Mouse (Mus musculus) MEL (cell line): Measurements from ENCODE around the gene Rbms2. TPM values are rescaled to one million over a fixed set of nuclear protein-coding genes. Genes with fewer than 3 reads are reported as not detected.

Experiments
- DNase-seq: peaks from one replicate; pipeline ENCODE4 v3.0.0; 2011; ENCODE audit warnings: low read depth, low spot score
- H3K27ac ChIP-seq: 2 replicates; pipeline ENCODE4 v1.5.1; 2012; ENCODE audit warnings: low read depth, mild to moderate bottlenecking, control low read depth, low read length, moderate library complexity; ENCODE audit not compliant: control insufficient read depth
- H3K27me3 ChIP-seq, 2 experiments: fragments of 150-350 bp in 1 of 2; sonication (generic) in 1 of 2; 2 replicates each; pipeline ENCODE4 v1.6.1; 2012; ENCODE audit warnings: low read length in 2 of 2, mild to moderate bottlenecking in 2 of 2, improper control_type of control experiment in 1 of 2, moderate library complexity in 1 of 2; ENCODE audit not compliant: insufficient read depth in 2 of 2, control insufficient read depth in 1 of 2
- H3K36me3 ChIP-seq, 2 experiments: 2 replicates each; pipeline ENCODE4 v1.6.1; 2012 to 2014; ENCODE audit warnings: low read length in 2 of 2, improper control_type of control experiment in 1 of 2, inconsistent platforms in 1 of 2, mild to moderate bottlenecking in 1 of 2; ENCODE audit not compliant: insufficient read depth in 2 of 2, control insufficient read depth in 1 of 2
- H3K4me1 ChIP-seq, 2 experiments: fragments of 150-350 bp in 1 of 2; sonication (generic) in 1 of 2; 2 replicates each; pipeline ENCODE4 v1.6.1; 2012; ENCODE audit warnings: low read length in 2 of 2, improper control_type of control experiment in 1 of 2, mild to moderate bottlenecking in 1 of 2; ENCODE audit not compliant: insufficient read depth in 2 of 2, control insufficient read depth in 1 of 2
- H3K4me3 ChIP-seq, 2 experiments: fragments of 150-350 bp in 1 of 2; sonication (generic) in 1 of 2; 2 replicates each; pipeline ENCODE4 v1.5.1; 2012; ENCODE audit warnings: low read depth in 2 of 2, low read length in 2 of 2, mild to moderate bottlenecking in 2 of 2, moderate library complexity in 2 of 2, control low read depth in 1 of 2, improper control_type of control experiment in 1 of 2; ENCODE audit not compliant: control insufficient read depth in 1 of 2, insufficient read depth in 1 of 2
- H3K79me2 ChIP-seq: 2 replicates; pipeline ENCODE4 v1.6.1; 2012; ENCODE audit warnings: mild to moderate bottlenecking, low read length, moderate library complexity; ENCODE audit not compliant: control insufficient read depth, poor library complexity, insufficient read depth
- H3K9ac ChIP-seq: 2 replicates; pipeline ENCODE4 v1.6.1; 2012; ENCODE audit warnings: low read depth, mild to moderate bottlenecking, control low read depth, low read length, moderate library complexity; ENCODE audit not compliant: control insufficient read depth, poor library complexity, severe bottlenecking
- H3K9me3 ChIP-seq: fragments of 150-350 bp; sonication (generic); replicated peaks from 2 replicates; pipeline ENCODE4 v1.6.1; 2012; ENCODE audit warnings: mild to moderate bottlenecking, low read length, improper control_type of control experiment, moderate library complexity; ENCODE audit not compliant: insufficient read depth
- CHD1 ChIP-seq: IDR thresholded peaks from 2 replicates; pipeline ENCODE4 v1.6.1; 2012; ENCODE audit warnings: low read depth, mild to moderate bottlenecking, inconsistent platforms, low read length, improper control_type of control experiment
- CTCF ChIP-seq, 3 experiments: IDR thresholded peaks in 2 of 3; conservative IDR thresholded peaks in 1 of 3; 2 replicates each; pipeline ENCODE4 v1.5.1; 2011 to 2012; ENCODE audit warnings: low read length in 3 of 3, low read depth in 2 of 3, mild to moderate bottlenecking in 2 of 3, improper control_type of control experiment in 1 of 3, inconsistent platforms in 1 of 3, mixed read lengths in 1 of 3, moderate library complexity in 1 of 3; ENCODE audit not compliant: control insufficient read depth in 1 of 3, insufficient read depth in 1 of 3, poor library complexity in 1 of 3, severe bottlenecking in 1 of 3
- ETS1 ChIP-seq: IDR thresholded peaks from 2 replicates; pipeline ENCODE4 v1.6.1; 2012; ENCODE audit warnings: low read depth, mild to moderate bottlenecking, inconsistent platforms, low read length, improper control_type of control experiment, moderate library complexity
- MAX ChIP-seq: IDR thresholded peaks from 2 replicates; pipeline ENCODE4 v1.6.1; 2011; ENCODE audit warnings: low read length, improper control_type of control experiment
- MXI1 ChIP-seq: IDR thresholded peaks from 2 replicates; pipeline ENCODE4 v1.6.1; 2011; ENCODE audit warnings: mild to moderate bottlenecking, low read depth, low read length, improper control_type of control experiment
- MYB ChIP-seq: IDR thresholded peaks from 2 replicates; pipeline ENCODE4 v1.6.1; 2011; ENCODE audit warnings: mild to moderate bottlenecking, low read depth, low read length, improper control_type of control experiment
- NELFE ChIP-seq: IDR thresholded peaks from 2 replicates; pipeline ENCODE4 v1.6.1; 2011; ENCODE audit warnings: low read depth, low read length, improper control_type of control experiment
- POLR2A ChIP-seq, 2 experiments: IDR thresholded peaks; 2 replicates each; pipeline ENCODE4 v1.6.1; 2011 to 2012; ENCODE audit warnings: low read length in 2 of 2, mild to moderate bottlenecking in 2 of 2, control low read depth in 1 of 2, improper control_type of control experiment in 1 of 2, low read depth in 1 of 2, moderate library complexity in 1 of 2; ENCODE audit not compliant: control insufficient read depth in 1 of 2, insufficient read depth in 1 of 2, poor library complexity in 1 of 2
- POLR2AphosphoS2 ChIP-seq: IDR thresholded peaks from 2 replicates; pipeline ENCODE4 v1.6.1; 2011; ENCODE audit warnings: low read length, improper control_type of control experiment
- RAD21 ChIP-seq: IDR thresholded peaks from 2 replicates; pipeline ENCODE4 v1.6.1; 2011; ENCODE audit warnings: mild to moderate bottlenecking, low read depth, low read length, improper control_type of control experiment
- RCOR1 ChIP-seq: IDR thresholded peaks from 2 replicates; pipeline ENCODE4 v1.6.1; 2012; ENCODE audit warnings: low read depth, mild to moderate bottlenecking, inconsistent platforms, low read length, improper control_type of control experiment
- SMC3 ChIP-seq: IDR thresholded peaks from 2 replicates; pipeline ENCODE4 v1.6.1; 2011; ENCODE audit warnings: low read depth, low read length, improper control_type of control experiment
- TBP ChIP-seq: IDR thresholded peaks from 2 replicates; pipeline ENCODE4 v1.8.0; 2011; ENCODE audit warnings: low read depth, low read length, improper control_type of control experiment
- UBTF ChIP-seq: IDR thresholded peaks from 2 replicates; pipeline ENCODE4 v1.6.1; 2012; ENCODE audit warnings: low read depth, mild to moderate bottlenecking, inconsistent platforms, low read length, improper control_type of control experiment, moderate library complexity, borderline replicate concordance; ENCODE audit not compliant: insufficient read depth
- USF1 ChIP-seq: IDR thresholded peaks from 2 replicates; pipeline ENCODE4 v1.6.1; 2014; ENCODE audit warnings: low read depth, mild to moderate bottlenecking, inconsistent platforms, low read length, improper control_type of control experiment, moderate library complexity
- USF2 ChIP-seq, 2 experiments: IDR thresholded peaks; 2 replicates each; pipeline ENCODE4 v1.6.1; 2011 to 2012; ENCODE audit warnings: improper control_type of control experiment in 2 of 2, low read length in 2 of 2, borderline replicate concordance in 1 of 2, inconsistent platforms in 1 of 2, low read depth in 1 of 2, mild to moderate bottlenecking in 1 of 2; ENCODE audit not compliant: insufficient read depth in 1 of 2
- ZC3H11A ChIP-seq: IDR thresholded peaks from 2 replicates; pipeline ENCODE4 v1.6.1; 2012; ENCODE audit warnings: low read depth, mild to moderate bottlenecking, inconsistent platforms, low read length, improper control_type of control experiment
- ZNF384 ChIP-seq: IDR thresholded peaks from 2 replicates; pipeline ENCODE4 v1.6.1; 2012; ENCODE audit warnings: low read depth, mild to moderate bottlenecking, inconsistent platforms, low read length, improper control_type of control experiment
- polyA plus RNA-seq, 2 experiments: library from polyadenylated mRNA; stranded (reverse) in 1 of 2; unstranded in 1 of 2; fragments of >175 nt in 1 of 2; fragments of >200 nt in 1 of 2; gene quantifications; 2 replicates each; pipeline versions ENCODE4 v1.2.1 to v1.2.4; 2012; ENCODE audit warnings: low replicate concordance in 2 of 2, low read depth in 1 of 2; ENCODE audit not compliant: insufficient read length in 2 of 2, insufficient read depth in 1 of 2, missing spikeins in 1 of 2
- total RNA-seq: library from RNA; depleted of rRNA; stranded (reverse); fragments of 300-350 nt; gene quantifications from 2 replicates; pipeline ENCODE4 v1.2.3, GENCODE M21; 2012

Gene Rbms2
- total and polyA plus RNA-seq, 3 experiments: 5.1 to 23.5 TPM; not detected in 1

DNA sequence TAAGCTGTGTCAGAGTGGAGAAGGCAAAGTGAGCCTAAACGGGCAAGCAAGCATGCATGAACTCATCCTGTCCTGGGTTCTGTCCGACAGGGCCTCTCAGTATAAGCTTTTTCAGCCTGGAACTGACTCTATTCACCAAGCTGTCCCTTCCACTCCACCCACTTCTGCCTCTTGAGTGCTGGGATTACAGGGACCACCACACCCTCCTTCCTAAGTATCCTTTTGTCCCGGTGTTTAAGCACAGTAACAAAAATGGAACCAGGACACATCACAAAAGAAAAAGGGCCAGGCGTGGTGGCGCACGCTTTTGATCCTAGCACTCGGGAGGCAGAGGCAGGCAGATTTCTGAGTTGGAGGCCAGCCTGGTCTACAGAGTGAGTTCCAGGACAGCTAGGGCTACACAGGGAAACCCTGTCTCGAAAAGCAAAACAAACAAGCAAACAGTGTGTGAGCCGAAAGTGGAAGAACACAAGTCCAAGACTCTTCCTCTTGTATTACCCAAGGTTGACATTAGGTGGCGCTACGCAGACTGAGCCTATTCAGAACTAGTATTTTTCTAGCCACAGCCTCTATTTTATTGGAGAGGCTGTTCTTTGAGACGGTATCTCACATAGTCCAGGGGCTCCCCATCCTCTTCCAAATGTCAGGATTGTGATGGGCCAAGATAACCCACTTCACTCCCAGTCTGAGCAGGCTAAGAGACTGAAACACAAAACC lies 39.7 kb downstream of the Rbms2 start:
- H3K27me3 ChIP-seq: no peaks in the 10 kb centered on the region
- peak; percentile 84 for DNase-seq
- no peak overlapping the region for H3K27ac ChIP-seq
- H3K79me2 ChIP-seq: no peaks in the 10 kb centered on the region
- H3K9me3 ChIP-seq: no peaks in the 10 kb centered on the region
- H3K4me3 ChIP-seq: peak overlapping the region in 1 of 2 experiments; percentile 26; a peak in 1 of 4 replicates
- H3K9ac ChIP-seq: no peak overlapping the region
- H3K4me1 ChIP-seq: no peaks in the 10 kb centered on the region
- H3K36me3 ChIP-seq: no peaks in the 10 kb centered on the region
- TF ChIP-seq USF2 (IDR thresholded peaks at IDR 0.05; ENCODE audit: borderline replicate concordance in 1 of 2, insufficient read depth in 1 of 2, low read depth in 1 of 2, low read length in 2 of 2) (no peak), ZNF384 (0 out of 2 replicates have a peak, but pooled peaks have one; percentile 13), POLR2A (IDR thresholded peaks at IDR 0.05; ENCODE audit: control insufficient read depth in 1 of 2, insufficient read depth in 1 of 2, low read depth in 1 of 2, low read length in 2 of 2, poor library complexity in 1 of 2) (no peak), CTCF (IDR thresholded peaks at IDR 0.05 in 2 of 3, conservative IDR thresholded peaks at IDR 0.05 in 1 of 3; ENCODE audit: control insufficient read depth in 1 of 3, insufficient read depth in 1 of 3, low read depth in 2 of 3, low read length in 3 of 3, poor library complexity in 1 of 3, severe bottlenecking in 1 of 3) (peak; percentile 39 to 90 (median 85)), UBTF (no peak), USF1 (no peak), ZC3H11A (peak; percentile 48; the same call in 1 of the 2 replicates), RAD21 (peak; percentile 53), SMC3 (peak; percentile 76)

DNA sequence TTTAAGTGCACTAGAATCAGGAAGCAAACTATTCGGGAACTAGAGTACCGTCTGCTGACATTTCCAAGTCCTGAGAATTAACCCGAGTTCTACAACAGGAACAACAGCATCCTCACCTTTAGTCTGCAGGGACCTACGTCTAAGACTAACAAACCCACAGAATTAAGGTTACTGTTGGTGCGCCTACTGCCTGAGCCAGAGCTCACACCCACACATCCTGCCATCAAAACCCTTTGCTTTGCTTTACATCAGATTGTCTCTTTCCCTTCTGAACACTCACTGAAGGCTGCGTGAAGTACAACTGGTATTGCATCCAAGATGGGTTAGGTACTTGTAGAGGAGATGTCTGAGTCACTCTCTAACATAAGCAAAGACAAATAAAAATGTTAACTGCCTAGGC lies 44.7 kb downstream of the Rbms2 start:
- H3K27me3 ChIP-seq: no peaks in the 10 kb centered on the region
- no peak for DNase-seq
- H3K4me1 ChIP-seq: no peaks in the 10 kb centered on the region
- no peak overlapping the region for H3K9ac ChIP-seq
- TF ChIP-seq NELFE (no peak), TBP (no peak), RCOR1 (no peak), ETS1 (no peak), CHD1 (no peak), USF1 (no peak), UBTF (no peak), POLR2AphosphoS2 (no peak), MYB (no peak), MXI1 (no peak), MAX (no peak)
- no peak overlapping the region for H3K4me3 ChIP-seq
- no peak overlapping the region for H3K27ac ChIP-seq
- no peaks in the 10 kb centered on the region for H3K9me3 ChIP-seq
- H3K79me2 ChIP-seq: no peaks in the 10 kb centered on the region
- no peaks in the 10 kb centered on the region for H3K36me3 ChIP-seq
